Mouse (Mus musculus) retina, postnatal 7 days (tissue): ENCODE measurements at regions not wholly inside any gene's neighbourhood (a gene's known extent, or its start where the extent isn't known, plus 50 kb on each side); places are given as distances from the start of the nearest gene placed in this dataset.
A peak's percentile ranks its signal among the peaks of the same experiment; 100 is the strongest.

ENCODE experiments used
- DNase-seq: peaks from one replicate; pipeline ENCODE4 v3.0.0-alpha.2; 2012; ENCODE audit warnings: low read depth, low spot score

GRCm38 (mm10) chr3:79996803-79997202, 112.5 kb downstream of the Fam198b start:
- no peak for DNase-seq

- no peak for DNase-seq
Observed at GRCm38 (mm10) chr3:80002335-80002734, 118.0 kb downstream of the Fam198b start.

GRCm38 (mm10) chr3:80003300-80004090, 119.2 kb downstream of the Fam198b start:
- DNase-seq = no peak

- no peak for DNase-seq
Observed at GRCm38 (mm10) chr3:80004556-80004955, 120.2 kb downstream of the Fam198b start.

- no peak for DNase-seq
Observed at GRCm38 (mm10) chr3:80004966-80005365, 120.6 kb downstream of the Fam198b start.

GRCm38 (mm10) chr3:80005371-80005770, 121.0 kb downstream of the Fam198b start:
- DNase-seq = no peak

- DNase-seq = no peak
Observed at GRCm38 (mm10) chr3:80006263-80006662, 121.9 kb downstream of the Fam198b start.

- DNase-seq = no peak
Observed at GRCm38 (mm10) chr3:80007006-80007405, 122.7 kb downstream of the Fam198b start.

- no peak for DNase-seq
Observed at GRCm38 (mm10) chr3:80009275-80009674, 124.9 kb downstream of the Fam198b start.

GRCm38 (mm10) chr3:80025795-80026194, 141.5 kb downstream of the Fam198b start:
- DNase-seq = no peak

- no peak for DNase-seq
Observed at GRCm38 (mm10) chr3:80033071-80033470, 148.7 kb downstream of the Fam198b start.

- no peak for DNase-seq
Observed at GRCm38 (mm10) chr3:80038553-80039129, 154.3 kb downstream of the Fam198b start.

- no peak for DNase-seq
Observed at GRCm38 (mm10) chr3:80042756-80043484, 158.6 kb downstream of the Fam198b start.

- DNase-seq = no peak
Observed at GRCm38 (mm10) chr3:80049495-80050225, 165.3 kb downstream of the Fam198b start.

- DNase-seq = no peak
Observed at GRCm38 (mm10) chr3:80050920-80051319, 166.6 kb downstream of the Fam198b start.

- no peak for DNase-seq
Observed at GRCm38 (mm10) chr3:80051963-80052362, 167.6 kb downstream of the Fam198b start.

GRCm38 (mm10) chr3:80052879-80053278, 168.5 kb downstream of the Fam198b start:
- DNase-seq = no peak

- no peak for DNase-seq
Observed at GRCm38 (mm10) chr3:80053435-80053834, 169.1 kb downstream of the Fam198b start.

GRCm38 (mm10) chr3:80056636-80057350, 172.5 kb downstream of the Fam198b start:
- DNase-seq = no peak

GRCm38 (mm10) chr3:80058722-80059121, 174.4 kb downstream of the Fam198b start:
- peak; percentile 4 for DNase-seq

GRCm38 (mm10) chr3:80070726-80071125, 186.4 kb downstream of the Fam198b start:
- no peak for DNase-seq
